Mouse (Mus musculus): ENCODE measurements around the gene 1810013L24Rik.

1810013L24Rik gene

DNA sequence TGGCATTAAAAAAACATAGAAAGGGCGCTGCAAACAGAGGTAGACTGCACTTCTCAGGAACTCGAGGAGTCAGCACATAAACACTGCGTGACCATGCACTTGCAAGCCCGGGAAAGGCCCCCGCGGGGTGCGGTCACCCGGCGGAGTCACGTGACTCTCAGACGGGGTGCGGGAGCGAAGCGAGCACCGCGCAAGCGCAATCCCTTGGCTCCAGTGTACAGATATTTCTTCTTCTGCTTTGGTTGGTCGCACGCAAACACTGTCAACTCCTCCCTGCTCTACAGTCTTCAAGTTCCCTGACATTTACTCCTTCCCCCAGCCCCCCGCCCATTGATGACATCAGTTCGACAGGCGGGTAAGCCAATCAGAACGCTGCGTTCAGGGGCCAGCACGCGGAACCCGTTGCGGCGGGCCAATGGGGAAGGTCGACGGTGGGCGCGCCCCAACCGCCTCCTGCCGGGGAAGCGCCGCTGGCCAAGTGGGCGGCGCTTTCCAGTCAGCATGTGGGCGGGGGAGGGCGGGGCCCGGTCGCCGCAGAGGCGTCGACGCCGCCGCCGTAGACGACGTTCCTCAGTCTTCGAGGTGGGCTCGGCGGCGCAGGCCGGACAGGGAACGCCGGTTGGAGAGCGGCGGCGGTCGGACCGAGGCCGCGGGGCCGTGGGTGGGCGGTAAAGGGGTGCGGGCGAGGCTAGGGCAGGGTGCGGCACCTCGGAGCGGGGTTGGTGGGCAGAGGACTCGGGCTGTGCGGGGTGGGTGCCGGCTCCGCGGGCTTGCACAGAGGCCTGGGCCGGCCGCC, at the start of gene 1810013L24Rik:
1810013L24Rik (plus strand) TSS at position 537 of the 796 bp plus-strand sequence.
- peak; percentile 93 to 97 for DNase-seq (ENCODE audit: low spot score in 2 of 2)

- no peak for DNase-seq (ENCODE audit: low spot score in 2 of 2)
These were observed 49.7 kb upstream of the 1810013L24Rik start for GRCm38 (mm10) chr16:8780187-8780586.

GRCm38 (mm10) chr16:8781191-8781590, 48.7 kb upstream of the 1810013L24Rik start:
- DNase-seq (ENCODE audit: low spot score in 2 of 2), result no peak

- no peak for DNase-seq (ENCODE audit: low spot score in 2 of 2)
These were observed 48.2 kb upstream of the 1810013L24Rik start for GRCm38 (mm10) chr16:8781660-8782059.

DNA sequence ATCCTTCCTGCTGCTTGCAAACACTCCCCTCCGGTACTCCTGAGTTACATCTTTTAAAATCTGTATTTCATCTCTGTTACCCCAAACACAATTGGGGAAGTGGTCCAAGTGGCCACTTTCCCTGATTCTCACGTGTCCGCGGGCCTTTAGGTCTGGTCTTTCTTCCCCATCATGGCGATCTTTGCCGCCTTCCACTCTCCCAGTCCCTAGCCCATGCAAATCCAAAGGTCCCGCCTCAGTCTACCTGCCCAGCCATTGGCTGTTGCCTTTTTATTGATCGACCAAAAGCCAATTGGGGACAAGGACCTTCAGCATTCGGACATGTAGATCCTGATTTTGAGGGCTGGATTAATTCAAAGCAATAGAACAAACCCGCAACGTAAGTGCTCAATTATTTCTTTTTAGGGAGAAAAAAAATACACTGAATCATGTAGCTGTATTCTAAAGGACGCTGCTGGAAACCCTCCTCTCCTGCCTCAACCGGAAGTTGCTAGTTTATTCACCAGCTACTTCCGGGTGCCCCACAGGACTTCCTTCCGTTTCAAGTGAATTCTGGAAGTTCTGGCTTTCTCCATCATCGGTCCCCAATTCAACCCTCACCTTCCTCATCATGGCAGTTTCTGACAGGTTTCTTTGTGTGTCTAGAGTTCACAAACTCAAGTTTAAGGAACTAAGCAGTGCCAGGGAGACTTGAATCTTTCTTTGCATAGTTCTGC, 46.5 kb upstream of the 1810013L24Rik start:
- no peak for DNase-seq (ENCODE audit: low spot score in 2 of 2)

DNA sequence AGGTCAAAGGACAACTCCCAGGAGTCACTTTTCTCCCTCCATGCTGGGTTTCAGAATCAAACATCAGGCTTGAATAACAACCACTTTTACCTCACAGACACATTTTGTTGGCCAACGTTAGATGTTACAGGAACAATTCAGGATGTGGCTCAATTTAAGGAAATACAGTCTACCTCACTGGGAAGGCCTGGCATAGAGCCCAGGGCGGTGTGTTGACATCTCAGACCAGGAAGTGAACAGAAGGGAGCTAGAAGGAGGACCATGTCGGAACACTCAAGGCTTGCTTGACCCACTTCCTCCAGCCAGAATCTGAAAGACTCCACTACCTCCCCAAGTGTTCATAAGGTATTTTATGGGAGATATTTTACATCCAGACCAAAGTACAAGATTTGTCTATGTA, 45.1 kb upstream of the 1810013L24Rik start:
- no peak for DNase-seq (ENCODE audit: low spot score in 2 of 2)

DNA sequence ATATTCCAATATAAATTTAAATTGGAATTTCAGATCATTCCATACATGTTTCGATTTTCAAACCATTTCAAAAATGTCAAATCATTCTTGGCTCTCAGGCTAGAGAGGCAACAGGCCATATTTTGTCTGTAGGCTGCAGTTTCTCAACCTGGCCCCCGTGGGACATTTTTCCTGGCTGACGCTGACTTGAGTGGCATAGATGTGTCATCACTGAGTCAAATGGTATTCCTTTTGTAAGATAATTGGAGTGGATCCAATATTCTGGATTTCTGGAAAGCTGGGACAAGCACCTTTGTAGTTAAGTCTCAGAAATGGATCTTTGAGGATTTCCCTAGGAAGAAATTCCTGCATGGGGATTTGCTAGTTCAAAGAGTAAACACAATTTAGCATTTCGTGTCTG, 39.0 kb upstream of the 1810013L24Rik start:
- DNase-seq (ENCODE audit: low spot score in 2 of 2), result no peak

- DNase-seq (ENCODE audit: low spot score in 2 of 2), result no peak
These were observed 37.8 kb upstream of the 1810013L24Rik start, which contains the start of gene Usp7 for GRCm38 (mm10) chr16:8791949-8792557. TSS of gene Usp7 (minus strand) at chr16:8792308.

- DNase-seq (ENCODE audit: low spot score in 2 of 2), result no peak
These were observed 34.9 kb upstream of the 1810013L24Rik start for GRCm38 (mm10) chr16:8794952-8795351.

- DNase-seq (ENCODE audit: low spot score in 2 of 2), result no peak
These were observed 34.0 kb upstream of the 1810013L24Rik start for GRCm38 (mm10) chr16:8795906-8796305.

- DNase-seq (ENCODE audit: low spot score in 2 of 2), result peak; percentile 50 to 80
These were observed 23.2 kb upstream of the 1810013L24Rik start for GRCm38 (mm10) chr16:8806703-8807102.

DNA sequence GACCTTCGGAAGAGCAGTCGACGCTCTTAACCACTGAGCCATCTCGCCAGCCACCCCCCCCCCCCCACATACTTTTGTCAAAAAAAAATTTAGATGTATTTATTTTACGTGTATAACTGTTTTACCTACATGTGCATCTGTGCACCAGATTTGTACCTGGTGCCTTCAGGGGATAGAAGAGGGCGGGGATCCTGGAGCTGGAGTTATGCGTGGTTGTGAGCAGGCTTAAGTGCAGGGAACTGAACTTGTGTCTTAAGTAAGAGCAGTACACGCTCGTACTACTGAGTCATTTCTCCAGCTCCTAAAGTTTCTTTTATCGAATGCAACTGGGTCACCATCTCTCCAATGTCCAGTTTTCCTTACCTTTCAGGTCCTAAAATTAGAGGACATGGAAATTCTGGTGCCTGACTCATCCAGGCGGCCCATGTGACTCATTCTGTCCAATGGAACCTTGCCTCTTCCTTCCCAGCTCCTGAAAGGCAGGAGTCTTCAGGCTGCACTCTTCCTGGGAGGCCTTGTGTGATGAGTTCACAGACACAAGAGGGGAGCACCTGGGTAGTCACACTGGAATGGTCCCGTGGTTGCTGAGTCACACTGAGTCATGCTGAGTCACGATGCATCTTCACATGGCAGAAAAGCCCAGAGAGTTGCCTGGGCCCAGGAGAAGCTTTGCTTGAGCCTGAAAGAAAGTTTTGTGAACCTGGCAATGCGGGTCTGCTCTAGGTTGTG, 19.3 kb upstream of the 1810013L24Rik start:
- peak; percentile 79 to 87 for DNase-seq (ENCODE audit: low spot score in 2 of 2)

- no peak for DNase-seq (ENCODE audit: low spot score in 2 of 2)
These were observed 12.0 kb upstream of the 1810013L24Rik start for GRCm38 (mm10) chr16:8817872-8818271.

GRCm38 (mm10) chr16:8821429-8821828, 8.5 kb upstream of the 1810013L24Rik start:
- DNase-seq (ENCODE audit: low spot score in 2 of 2), result no peak

GRCm38 (mm10) chr16:8822586-8822985, 7.3 kb upstream of the 1810013L24Rik start:
- DNase-seq (ENCODE audit: low spot score in 2 of 2), result no peak

GRCm38 (mm10) chr16:8823661-8824060, 6.2 kb upstream of the 1810013L24Rik start:
- no peak for DNase-seq (ENCODE audit: low spot score in 2 of 2)

DNA sequence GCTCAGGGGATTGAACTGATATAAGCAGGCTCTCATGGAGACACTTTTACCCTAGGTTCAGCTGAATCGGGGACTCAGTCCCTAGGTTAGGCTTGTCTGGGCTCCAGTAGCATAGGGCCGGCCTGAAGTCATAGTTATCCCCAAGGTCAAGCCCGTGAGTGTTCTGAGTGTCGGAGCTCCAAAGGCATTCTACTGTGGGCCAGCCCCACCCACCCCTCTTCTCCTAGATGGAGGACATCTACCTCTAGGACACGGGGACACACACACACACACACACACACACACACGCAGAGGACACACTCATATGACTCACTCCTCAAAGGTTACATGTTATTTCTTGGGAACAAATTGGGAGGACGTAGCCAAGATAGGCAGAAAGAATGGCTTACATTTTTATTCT, 2.5 kb upstream of the 1810013L24Rik start:
- DNase-seq (ENCODE audit: low spot score in 2 of 2), result no peak

DNA sequence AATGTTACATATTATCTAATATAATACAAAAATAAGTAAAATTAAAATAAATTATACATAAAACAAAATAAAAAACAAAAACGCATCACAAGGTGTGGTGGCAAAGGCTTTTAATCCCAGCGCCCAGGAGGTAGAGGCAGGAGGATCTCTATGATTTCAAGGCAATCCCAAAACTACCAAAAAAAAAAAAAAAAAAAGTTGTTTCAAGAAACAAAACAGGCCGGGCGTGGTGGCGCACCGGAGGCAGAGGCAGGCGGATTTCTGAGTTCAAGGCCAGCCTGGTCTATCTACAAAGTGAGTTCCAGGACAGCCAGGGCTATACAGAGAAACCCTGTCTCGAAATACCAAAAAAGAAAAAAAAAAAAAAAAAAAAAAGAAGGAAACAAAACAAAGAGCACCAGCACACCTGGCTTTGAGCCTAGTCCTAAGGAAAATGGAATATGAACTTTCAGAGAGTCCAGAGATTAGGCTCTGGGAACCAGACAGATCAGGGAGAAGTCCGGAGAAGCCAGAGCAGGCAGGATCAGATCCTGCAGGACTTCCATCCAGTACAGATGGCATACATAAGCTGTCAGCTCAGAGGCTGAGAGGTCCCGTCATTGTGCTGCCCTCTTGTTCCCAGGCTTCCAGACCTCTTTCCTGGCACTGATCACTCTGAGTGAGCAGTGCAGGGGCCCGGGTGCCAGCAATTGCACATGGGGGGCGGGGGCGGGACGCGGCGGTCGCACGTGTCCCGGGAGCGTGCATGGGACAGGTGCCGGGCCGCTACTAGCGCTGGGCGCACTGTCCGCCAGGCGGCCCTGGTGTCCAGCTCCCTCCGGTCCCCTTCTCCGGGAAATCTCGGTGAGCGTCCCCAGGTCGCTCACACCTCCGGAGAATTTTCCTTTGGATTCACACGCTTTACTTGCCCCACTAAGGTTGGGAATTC, 1.0 kb upstream of the 1810013L24Rik start:
- DNase-seq (ENCODE audit: low spot score in 2 of 2), result peak in 1 of 2 experiments; percentile 29

DNA sequence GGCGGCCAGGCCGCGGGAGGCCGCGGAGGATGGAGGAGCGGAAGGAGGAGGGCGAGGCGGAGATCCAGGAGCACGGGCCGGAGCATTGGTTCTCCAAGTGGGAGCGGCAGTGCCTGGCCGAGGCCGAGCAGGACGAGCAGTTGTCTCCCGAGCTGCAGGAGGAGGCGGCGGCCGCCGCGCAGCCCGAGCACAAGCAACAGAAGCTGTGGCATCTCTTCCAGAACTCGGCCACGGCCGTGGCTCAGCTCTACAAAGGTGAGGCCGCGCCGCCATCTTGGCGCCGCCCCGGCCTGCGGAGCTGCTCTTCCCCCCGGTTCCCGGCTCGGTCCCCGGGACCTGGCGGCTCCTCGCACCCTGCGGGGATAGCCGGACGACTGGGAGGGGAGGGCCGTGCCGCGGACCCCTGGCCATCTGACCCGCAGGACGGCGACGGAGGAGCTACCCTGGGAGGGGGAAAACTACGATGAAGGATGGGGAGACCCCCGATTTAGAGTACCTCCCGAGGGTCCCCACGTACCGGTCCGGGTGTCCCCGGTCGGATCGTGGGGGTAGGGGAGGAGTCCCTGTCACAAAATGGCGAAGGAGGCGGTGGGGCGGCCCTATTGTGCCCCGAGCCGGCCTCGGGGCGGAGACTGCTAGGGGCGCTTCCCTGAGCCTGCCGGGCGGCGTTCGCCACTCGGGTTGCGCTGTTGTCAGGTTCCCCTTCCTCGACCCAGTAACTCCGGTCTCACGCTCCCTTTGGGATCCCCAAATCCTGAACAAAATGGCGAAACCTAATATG, 721 bp downstream of the 1810013L24Rik start:
- peak; percentile 81 to 84 for DNase-seq (ENCODE audit: low spot score in 2 of 2)

DNA sequence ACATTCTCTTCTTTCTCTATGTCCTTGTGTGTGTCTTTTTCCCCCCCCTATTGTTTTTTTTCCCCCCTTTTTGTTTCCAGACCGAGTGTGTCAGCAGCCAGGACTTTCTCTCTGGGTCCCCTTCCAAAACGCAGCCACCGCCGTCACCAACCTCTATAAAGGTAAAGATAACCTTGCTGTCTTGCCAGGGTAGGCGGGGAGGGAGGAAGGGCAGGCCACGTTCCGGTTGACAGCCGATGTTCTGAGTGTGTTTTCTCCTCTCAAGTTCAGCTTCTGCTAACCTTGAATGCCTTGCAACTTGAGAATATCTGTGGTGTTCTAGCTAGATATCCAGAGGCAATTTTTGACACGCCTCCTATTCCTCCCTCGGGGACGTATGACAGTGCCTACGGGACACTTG, 1.3 kb downstream of the 1810013L24Rik start:
- peak in 1 of 2 experiments; percentile 61 for DNase-seq (ENCODE audit: low spot score in 2 of 2)
